Mouse (Mus musculus): ENCODE results near the gene Adgrl1.
"Not testable (repeated sequence)": the region's sequence is repeated elsewhere in the genome, so short reads cannot be mapped to it uniquely, and the experiment has no call there.

Gene Adgrl1

DNA sequence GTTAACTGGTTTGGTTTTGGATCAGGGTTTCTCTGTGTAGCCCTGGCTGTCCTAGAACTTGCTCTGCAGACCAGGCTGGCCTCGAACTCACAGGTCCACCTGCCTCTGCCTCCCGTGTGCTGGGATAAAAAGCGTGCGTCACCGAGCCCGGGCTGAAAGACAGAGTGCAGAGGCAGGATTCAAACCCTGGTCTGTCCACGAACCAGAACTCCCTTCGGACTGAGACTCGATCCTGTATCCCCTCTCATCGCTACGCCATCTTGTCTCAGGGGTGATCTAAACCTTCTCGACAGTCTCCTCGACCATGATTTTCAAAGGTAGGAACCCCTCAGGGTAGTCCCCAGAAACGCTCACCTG, 54.8 kb downstream of the Adgrl1 start:
- DNase-seq (ENCODE audit: low read depth, low spot score): no peak

DNA sequence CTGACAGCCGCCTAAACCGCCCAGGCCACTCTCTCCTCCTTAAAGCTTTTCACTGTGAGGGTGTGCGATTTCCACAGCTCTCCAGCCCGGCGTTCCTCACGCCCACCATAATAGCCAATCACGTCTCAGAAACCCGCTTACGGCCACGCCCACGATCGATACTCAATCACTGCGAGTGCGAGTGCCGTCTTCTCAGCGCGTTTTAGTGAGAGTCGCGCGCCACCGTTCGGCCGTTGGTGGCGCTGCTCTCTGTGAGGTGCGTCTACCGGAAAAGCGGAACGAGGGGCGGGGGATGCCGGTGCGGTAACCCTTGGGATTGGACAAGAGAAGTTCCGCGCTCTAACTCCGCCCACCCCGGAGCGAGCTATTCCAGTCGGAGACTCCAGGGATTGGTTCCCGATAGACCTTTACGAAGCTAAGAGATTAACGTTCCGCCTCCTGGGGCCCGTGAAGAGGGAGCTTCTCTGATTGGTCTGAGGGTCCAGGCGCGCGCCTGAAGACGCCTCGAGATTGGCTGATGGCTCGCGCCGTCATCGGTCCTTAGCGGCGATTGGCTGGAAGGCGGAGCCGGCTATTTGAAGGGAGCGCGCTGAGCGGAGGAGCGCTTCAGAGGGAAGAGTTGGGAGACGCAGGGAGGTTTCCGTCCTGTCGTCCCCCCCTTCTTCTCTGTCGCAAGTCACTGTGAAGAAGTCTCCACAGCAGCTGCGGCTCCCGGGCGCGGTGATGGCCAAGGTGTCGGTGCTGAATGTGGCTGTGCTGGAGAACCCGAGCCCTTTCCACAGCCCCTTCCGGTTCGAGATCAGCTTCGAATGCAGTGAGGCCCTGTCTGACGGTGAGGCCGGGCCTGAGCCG, 55.4 kb downstream of the Adgrl1 start, which contains the start of the genes Gm10644 and Asf1b:
Gene Gm10644 (minus strand): TSS at position 100 of the 852 bp plus-strand sequence.
Gene Asf1b (plus strand): TSS at position 402 of the 852 bp plus-strand sequence.
- DNase-seq (ENCODE audit: low read depth, low spot score): peak; percentile 100

DNA sequence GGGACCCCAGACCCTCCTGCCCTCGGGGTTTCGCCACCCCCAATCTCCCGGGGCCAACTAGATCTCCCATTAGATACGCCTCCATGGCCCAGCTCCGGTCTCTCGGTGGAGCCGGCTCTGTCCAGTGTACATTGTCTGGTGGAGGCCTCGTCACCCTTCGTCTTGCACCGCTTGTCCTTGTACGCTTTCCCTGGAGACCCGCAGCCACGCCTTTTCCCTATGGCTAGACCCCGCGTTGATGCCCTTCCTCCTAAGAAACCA, 56.0 kb downstream of the Adgrl1 start:
- no peak for DNase-seq (ENCODE audit: low read depth, low spot score)

DNA sequence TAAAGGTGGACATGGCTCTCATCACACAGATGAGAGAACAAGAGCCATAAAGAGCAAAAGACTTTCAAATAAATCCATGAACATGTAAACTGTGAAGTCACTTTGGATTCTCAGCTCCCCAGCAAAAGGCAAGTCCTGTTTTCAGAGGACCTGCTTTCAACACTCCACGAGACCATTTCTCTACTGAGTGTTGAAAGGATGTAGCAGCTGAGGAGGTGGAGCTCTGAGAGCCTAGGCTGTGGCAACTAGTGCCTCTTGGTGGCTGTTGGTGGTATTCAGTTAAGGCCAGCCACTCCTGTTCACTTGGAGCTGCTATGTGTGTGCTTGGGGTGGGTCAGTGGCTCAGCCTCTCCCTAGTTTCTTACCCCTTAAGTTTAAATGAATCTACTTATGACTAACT, 56.9 kb downstream of the Adgrl1 start:
- DNase-seq (ENCODE audit: low read depth, low spot score): peak; percentile 12

DNA sequence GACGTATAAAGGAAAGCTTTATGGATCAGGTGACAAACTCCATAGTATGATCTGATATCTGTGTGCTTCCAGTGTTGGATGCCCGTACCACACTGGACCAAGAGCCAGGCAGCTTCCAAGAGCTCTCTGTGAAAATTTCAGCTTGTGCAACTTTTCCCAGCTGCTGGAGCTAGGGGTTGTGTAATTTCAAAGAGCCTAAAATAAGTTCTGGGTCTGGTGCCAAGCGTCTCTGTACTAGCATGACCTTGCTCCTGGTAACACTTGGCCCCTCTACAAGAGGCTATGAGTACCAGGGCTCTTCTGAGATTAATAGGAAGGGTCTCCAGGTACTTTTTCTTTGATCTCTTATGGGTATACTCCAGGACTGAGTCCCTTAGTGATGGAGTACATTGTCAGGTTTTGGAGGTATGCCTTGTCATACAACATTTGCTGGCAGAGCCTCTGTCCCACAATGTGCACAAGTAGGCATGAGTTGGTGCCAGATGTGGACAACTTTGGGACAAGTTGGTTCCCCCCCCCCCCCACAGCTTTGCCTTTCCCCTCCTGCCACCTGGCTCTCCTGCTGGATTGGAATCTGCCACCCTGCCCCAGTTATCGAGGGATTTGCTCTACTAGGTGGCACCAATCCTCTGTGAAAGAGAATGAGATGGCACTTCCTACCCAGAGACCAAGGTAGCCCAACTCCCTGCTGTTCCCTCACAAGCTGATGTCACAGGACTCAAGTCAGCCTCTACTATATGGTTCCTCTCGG, 64.3 kb downstream of the Adgrl1 start:
- DNase-seq (ENCODE audit: low read depth, low spot score): no peak

DNA sequence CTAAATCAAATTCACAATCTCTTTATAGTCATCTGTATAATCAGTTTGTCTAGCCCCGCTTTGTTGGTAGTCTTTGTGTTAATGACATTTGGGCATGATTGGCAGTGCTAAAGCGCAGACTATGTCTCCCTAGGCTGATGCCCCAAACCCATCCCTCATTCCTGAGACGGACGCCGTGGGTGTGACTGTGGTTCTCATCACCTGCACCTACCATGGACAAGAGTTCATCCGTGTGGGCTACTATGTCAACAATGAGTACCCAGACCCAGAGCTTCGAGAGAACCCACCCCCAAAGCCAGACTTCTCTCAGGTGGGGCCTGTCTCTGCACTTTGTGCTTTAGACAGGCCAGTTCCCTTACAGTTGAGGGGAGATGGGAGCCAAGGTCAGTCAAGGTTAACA, 67.8 kb downstream of the Adgrl1 start:
- no peak for DNase-seq (ENCODE audit: low read depth, low spot score)

DNA sequence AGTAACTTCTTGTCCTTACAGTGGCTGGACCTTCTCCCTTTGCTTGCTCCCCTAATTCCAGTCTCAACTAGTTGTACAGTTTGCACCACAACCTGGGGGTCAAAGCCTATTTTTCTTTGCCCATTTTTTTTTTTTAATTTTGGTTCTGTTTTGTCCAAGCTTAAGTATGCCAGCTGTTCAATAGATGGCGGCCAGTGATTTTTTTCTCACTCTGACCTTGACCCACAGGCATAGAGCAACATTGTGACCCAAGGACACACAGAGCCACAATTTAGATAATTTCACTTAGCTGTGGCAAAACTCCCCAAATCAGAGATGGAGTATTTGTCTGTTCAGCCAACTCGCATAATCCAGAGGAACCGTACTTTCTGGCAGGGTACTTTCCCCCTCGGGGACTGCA, 71.2 kb downstream of the Adgrl1 start:
- no peak for DNase-seq (ENCODE audit: low read depth, low spot score)

DNA sequence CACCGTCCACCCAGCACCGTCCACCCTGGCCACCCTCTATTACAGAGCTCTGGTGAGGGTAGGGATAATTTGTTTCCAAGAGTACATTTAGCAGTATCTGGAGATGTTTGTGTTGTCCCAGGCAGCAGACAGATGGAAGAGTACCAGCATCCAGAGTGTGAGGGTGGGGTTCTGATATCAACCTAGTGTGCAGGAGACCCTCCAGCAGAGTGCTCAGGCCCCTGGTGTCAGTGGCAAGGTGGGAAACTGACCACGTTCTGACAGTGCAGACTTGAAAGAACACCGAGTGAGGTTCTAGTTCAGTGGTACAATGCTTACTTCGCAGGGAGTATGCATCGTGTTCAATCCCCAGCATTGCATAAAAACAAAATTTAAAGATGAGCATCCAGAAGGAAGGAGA, 71.8 kb downstream of the Adgrl1 start:
- DNase-seq (ENCODE audit: low read depth, low spot score): no peak

DNA sequence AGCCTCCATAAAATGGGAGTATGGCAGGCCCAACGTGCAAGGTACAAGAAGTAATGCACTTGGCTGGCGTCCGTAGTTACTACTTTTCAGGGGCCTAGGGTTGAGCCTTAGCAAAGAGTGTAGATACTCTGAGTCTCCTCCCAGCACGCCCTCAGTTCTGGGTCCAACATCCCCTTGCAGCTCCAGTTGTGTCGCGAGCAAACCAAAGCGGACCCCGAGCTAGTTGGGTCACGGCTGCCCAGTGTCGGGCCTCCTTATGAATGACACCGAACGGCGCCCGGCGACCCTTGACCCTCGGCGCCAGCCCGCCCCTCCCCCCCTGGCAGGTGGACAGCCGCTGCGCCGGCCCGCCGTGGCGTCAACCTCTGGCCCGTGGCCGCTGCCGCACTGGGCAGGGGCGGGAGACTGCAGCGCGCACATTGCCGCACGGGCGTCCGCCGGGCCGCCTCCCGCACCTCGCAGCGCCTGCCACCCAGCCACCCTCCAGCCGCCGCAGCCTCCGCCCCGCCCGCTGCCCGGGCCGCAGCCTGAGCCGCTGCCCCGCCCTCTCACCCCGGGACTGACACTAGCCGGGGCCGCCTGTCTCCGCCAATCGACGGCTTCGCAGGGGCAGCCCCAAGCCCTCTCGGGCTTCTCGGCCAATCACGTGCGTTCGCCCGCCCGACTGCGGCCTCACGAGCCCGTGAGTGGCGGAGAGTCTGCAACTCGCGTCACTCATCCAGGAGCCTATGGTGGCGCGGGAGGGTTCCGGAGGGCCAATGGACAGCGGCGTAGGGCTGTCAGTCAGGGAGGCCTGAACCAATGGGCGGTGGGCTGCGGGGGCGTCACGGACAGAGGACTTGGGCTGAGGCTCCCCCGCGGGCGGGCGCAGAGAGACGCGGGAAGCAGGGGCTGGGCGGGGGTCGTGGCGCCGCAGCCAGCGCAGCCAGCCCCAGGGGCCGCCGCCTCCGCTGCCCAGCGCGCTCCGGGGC, 72.5 kb downstream of the Adgrl1 start, which contains the start of gene Prkaca:
Gene Prkaca (plus strand): TSS at position 844 of the 971 bp plus-strand sequence.
- DNase-seq (ENCODE audit: low read depth, low spot score): peak; percentile 98

DNA sequence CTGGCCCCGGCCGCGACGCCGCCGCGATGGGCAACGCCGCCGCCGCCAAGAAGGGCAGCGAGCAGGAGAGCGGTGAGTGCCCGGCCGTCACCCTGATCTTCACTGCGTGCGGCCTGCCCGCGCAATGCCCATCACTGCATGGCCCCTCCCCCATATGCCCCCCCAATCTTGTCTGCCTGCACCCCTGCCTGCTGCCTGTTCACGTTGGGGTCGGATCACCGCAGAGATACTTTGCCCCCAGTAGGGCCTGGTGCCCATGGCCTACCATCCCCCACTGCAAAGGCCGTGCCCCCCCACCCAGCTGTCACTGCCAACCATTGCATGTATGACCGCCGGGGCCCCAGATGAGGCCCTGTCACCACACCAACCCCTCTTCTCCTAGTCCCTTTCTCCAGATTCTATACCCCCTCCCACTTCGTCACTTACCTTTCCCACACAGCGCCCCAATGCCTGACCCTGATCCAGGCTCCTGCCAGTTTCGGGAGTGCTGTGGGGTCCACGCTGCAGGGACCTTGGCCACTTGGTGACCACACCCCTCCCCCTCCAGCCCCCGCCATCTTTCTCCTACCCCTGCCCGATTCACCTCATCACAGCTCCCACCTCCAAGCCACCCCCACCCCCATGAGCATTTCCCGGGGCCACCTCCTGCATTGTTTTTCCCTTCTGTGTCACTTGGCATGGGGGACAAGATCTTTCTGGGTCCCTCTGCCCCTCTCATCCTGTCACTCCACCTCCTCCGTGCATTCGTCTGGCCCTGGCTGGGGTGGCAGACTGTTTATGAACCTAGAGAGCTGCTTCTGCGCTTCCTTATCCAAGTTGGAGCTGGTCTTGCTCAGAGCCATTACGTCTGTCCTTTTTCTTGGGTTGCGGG, 73.5 kb downstream of the Adgrl1 start:
- no peak for DNase-seq (ENCODE audit: low read depth, low spot score)

DNA sequence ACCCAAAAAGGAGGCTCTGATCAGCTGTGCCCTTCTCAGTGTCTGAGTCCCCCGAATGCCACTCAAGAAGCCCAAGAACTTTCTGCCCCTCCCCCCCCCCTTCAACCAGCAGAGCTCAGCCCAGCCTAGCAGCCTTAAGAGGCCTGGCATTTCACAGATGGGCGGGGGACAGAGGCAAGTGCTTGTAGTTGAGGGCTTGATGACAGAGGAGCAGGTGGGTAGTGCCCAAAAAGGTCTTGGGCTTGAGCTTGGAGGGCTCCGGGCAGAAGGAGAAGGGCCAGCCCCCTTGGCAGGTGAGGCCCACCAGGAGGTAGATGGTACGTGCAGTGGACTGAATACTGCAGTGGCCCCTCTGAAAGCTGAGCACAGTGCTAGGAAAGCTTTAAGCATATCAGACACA, 74.6 kb downstream of the Adgrl1 start:
- no peak for DNase-seq (ENCODE audit: low read depth, low spot score)

DNA sequence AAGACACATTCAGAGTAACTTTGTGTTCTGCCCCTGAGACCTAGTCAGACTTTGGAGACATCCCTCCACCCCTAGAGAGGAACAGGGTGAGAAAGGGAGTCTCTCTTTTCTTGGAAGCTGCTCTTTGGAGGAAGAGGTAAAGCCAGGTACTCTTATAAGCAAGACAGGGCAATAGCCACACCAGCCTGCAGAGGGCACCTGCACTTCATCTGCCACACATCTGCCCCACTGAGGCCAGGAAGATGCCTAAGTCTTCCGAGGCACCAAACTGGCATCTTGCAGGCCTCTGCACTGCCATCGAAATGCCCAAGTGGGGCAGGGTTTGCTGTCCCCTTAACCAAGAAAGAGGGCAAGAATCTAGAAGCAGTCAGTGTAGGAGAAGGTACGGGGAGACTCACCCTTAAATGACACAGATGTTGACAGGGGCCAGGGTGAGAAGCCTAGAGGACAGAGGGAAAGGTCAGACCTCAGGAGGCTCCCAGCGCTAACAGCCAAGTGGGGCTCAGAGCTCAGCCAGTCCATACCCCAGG, 76.3 kb downstream of the Adgrl1 start:
- DNase-seq (ENCODE audit: low read depth, low spot score): no peak

DNA sequence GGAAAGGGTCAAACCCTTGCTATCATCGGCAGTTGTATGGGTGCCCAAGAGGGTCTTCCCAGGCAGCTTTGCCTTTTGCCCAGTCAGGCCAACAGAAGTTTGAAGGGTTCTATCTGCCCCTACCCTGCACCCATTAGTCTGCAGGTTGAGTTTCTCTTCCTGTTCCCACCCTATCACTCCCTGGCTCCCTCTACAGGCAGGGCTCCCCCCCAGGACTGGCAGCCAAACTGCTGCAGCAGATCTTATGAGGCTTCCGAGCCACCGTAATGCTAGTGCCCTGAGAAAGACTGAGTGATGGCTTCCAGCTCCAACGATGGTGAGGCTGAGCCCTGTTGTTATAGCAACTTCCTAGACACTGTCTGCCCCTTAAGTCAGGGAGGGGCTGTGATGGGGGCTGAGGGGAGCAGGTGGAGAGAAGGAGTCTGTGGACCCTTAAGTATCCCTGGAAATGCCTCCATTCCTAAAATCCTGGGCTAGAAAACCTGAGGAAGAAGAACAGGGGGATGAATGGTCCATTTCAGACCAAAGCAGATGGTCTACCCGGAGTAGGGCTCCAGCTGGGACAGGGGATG, 77.0 kb downstream of the Adgrl1 start:
- no peak for DNase-seq (ENCODE audit: low read depth, low spot score)

DNA sequence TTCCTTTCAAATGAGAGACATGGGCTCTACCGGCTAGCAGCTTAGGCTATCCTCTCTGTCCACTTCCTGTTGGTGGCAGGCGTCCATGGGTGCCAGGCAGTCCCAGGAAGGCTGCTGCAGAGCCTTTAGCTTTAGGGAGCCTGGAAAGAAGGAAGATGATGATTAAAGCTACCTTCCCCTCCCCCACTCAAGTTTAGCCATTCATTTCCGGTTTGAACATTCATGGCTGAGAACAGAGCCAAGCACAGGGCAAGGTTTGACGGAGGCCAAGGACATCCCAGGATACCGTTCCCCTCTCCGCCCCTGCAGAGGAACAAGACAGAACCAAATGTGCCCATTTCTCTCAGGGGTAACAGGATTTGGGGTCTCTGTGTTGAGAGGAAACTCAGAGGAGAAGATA, 77.7 kb downstream of the Adgrl1 start:
- DNase-seq (ENCODE audit: low read depth, low spot score): no peak

DNA sequence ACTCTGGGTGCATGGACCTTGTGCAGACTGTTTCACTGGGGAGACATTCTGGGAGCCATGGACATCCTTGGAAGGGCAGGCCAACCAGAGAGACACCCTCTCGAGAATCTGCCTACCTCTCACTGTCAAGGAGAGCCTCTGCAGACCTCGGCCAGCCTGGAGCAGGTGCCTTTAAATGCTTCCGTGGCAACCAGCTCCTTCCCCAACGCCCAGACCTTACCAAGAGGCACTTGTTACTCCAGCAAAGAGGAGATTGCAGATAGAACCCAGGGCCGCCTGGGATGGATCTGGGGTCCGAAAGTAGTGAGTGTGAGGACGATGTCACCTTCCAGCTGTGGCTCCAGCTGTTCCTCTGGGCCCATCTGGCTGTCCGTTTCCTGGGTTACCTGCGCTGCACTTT, 78.3 kb downstream of the Adgrl1 start:
- DNase-seq (ENCODE audit: low read depth, low spot score): no peak

DNA sequence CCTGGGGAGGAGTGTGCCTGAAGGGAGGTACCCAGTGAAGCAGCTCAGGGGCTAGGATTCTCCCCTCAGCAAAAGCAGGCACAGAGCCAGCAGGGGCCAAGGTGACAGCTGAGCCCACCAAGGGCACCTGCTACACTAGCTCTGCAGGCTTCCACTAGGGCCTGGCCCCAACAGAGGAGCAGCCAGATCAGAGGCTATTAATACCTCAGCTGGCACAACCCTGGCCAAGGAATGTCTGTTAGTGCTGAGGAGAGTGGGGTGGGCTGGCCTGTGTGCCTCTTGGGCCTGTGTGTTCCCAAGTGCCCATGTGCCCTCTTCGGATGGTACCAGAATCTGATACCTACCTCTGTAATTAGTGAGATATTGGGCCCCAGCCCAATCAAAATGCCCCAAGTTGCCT, 80.3 kb downstream of the Adgrl1 start:
- no peak for DNase-seq (ENCODE audit: low read depth, low spot score)

DNA sequence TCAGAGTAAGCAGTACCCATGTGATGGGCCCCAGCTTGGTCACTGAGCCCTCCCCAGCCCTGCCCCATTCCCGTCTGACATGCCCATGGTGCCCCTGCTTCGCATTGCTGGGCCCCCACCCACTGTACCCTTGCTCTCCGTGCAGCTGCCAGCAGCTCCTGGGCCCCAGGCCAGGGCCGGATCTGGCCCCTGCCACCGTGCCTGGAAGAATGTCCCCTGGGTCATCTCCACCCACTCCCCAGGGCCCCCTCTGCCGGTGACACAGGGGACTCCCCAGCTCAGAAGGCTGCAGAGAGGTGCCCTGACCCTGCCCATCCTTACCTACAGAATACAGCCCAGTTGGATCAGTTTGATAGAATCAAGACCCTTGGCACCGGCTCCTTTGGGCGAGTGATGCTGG, 80.9 kb downstream of the Adgrl1 start:
- DNase-seq (ENCODE audit: low read depth, low spot score): no peak

DNA sequence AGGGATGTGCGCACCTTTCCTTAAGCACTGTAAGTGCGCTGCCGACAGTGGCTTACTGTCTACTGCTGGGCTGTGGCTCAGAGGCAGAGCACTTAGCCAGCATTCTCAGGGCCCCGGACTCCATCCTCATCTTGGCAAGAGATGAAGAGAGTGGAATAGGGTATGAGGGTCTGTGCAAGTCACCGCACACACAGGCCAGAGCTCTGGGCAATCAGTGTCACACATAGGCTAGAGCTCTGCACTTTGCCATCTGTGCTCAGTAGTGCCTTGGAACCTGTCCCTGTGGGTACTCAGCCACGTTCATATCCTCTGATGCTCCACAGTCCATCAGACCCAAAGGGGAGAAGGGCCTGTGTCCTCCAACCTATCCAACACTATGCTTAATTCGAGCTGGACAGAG, 81.6 kb downstream of the Adgrl1 start:
- DNase-seq (ENCODE audit: low read depth, low spot score): no peak

DNA sequence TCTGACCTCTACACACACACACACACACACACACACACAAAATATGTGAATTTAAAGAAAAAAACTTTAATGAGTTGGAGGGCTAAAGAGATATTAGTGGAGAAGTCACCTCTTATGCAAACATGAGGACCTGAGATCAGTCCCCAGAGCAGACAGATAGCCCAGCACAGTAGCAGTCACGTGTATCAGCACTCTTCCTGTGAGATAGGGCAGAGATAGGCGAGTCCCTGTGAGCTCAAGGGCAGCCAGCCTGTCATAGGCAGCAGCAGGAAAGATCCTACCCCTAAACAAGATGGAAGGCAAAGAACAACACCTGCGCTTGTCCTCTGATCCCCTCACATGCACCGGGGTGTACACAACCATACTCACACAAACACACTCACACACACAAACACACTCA, 82.5 kb downstream of the Adgrl1 start:
- no peak for DNase-seq (ENCODE audit: low read depth, low spot score)

DNA sequence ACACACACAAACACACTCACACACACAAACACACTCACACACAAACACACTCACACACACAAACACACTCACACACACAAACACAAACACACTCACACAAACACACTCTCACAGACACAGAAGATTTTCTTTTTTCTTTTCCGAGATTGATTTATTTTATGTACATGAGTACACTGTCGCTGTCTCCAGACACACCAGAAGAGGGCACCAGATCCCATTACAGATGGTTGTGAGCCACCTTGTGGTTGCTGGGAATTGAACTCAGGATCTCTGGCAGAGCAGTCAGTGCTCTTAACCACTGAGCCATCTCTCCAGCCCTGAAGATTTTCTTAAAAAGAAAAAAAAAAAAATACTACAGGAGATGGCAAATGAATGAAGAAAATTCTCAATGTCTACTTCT, 83.3 kb downstream of the Adgrl1 start:
- not testable (repeated sequence) for DNase-seq (ENCODE audit: low read depth, low spot score)
